Mouse (Mus musculus) lung, postnatal 0 days (tissue): ENCODE results near the gene Pitx3.

Experiments used
- CTCF ChIP-seq: IDR thresholded peaks from 2 replicates; pipeline ENCODE4 v1.5.1; 2016; ENCODE audit warnings: antibody characterized with exemption, mild to moderate bottlenecking
- EP300 ChIP-seq: IDR thresholded peaks from 2 replicates; pipeline ENCODE4 v1.6.1; 2016; ENCODE audit warnings: antibody characterized with exemption, mild to moderate bottlenecking, control low read depth

DNA sequence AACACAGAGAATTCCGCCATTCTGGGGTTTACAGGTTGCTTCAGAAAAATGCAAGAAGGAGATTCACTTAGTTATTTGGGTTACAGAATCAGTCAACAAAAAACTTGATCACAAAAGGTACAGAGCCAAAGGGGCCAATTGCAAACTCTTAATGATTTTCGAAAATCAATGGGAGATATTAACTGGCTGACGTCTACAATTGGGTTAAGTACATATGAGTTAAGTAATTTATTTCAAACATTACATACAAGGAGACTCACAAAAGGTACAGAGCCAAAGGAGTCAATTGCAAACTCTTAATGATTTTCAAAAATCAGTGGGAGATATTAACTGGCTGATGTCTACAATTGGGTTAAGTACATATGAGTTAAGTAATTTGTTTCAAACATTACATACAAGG, 48.6 kb downstream of the Pitx3 start:
- no peak for TF ChIP-seq CTCF
- no peak for TF ChIP-seq EP300
